Mouse (Mus musculus) thymus, adult 2 months (tissue): ENCODE measurements around the gene Klhdc3. TPM values are rescaled to one million over a fixed set of nuclear protein-coding genes. Genes with fewer than 3 reads are reported as not detected.

Source experiments
- DNase-seq: peaks from one replicate; pipeline ENCODE4 v3.0.0; 2021
- H3K27ac ChIP-seq: fragments of 200-500 bp; 2 replicates; pipeline ENCODE4 v1.5.1; 2012; ENCODE audit warnings: low read length, control low read depth; ENCODE audit not compliant: control insufficient read depth, insufficient read depth
- H3K27me3 ChIP-seq: fragments of 200-500 bp; 2 replicates; pipeline ENCODE4 v1.6.1; 2012; ENCODE audit warnings: mild to moderate bottlenecking, low read length, moderate library complexity, mixed read lengths; ENCODE audit not compliant: control insufficient read depth, insufficient read depth
- H3K36me3 ChIP-seq: fragments of 200-500 bp; 2 replicates; pipeline ENCODE4 v1.6.1; 2012; ENCODE audit warnings: mild to moderate bottlenecking, low read length, moderate library complexity; ENCODE audit not compliant: control insufficient read depth, insufficient read depth
- H3K4me1 ChIP-seq: fragments of 200-500 bp; replicated peaks from 2 replicates; pipeline ENCODE4 v1.6.1; 2012; ENCODE audit warnings: low read length; ENCODE audit not compliant: control insufficient read depth, insufficient read depth
- H3K4me3 ChIP-seq: fragments of 200-500 bp; 2 replicates; pipeline ENCODE4 v1.5.1; 2012; ENCODE audit warnings: mild to moderate bottlenecking, low read length, control low read depth, moderate library complexity; ENCODE audit not compliant: control insufficient read depth, insufficient read depth
- CTCF ChIP-seq: fragments of 200-500 bp; IDR thresholded peaks from 2 replicates; pipeline ENCODE4 v1.5.1; 2012; ENCODE audit warnings: mild to moderate bottlenecking, control low read depth, low read length, moderate library complexity, borderline replicate concordance; ENCODE audit not compliant: control insufficient read depth, poor library complexity, insufficient read depth; ENCODE audit errors: extremely low read depth
- POLR2A ChIP-seq: fragments of 200-500 bp; IDR thresholded peaks from 2 replicates; pipeline ENCODE4 v1.6.1; 2012; ENCODE audit warnings: mild to moderate bottlenecking, low read length, control low read depth, moderate library complexity; ENCODE audit not compliant: control insufficient read depth, poor library complexity, insufficient read depth; ENCODE audit errors: extremely low read depth
- WGBS: fragments of 180-500 bp; shearing (Covaris S2); methylation state at CpG from one replicate; pipeline ENCODE4 v1.1.7; 2018; 5-methylcytosine and 5-hydroxymethylcytosine counted together
- polyA plus RNA-seq: library from polyadenylated mRNA; depleted of rRNA; stranded (reverse); fragments of >200 nt; gene quantifications from 2 replicates; pipeline ENCODE4 v1.2.3, GENCODE M21; 2012

The Klhdc3 gene
- polyA plus RNA-seq, 1 experiment = 116 TPM

DNA sequence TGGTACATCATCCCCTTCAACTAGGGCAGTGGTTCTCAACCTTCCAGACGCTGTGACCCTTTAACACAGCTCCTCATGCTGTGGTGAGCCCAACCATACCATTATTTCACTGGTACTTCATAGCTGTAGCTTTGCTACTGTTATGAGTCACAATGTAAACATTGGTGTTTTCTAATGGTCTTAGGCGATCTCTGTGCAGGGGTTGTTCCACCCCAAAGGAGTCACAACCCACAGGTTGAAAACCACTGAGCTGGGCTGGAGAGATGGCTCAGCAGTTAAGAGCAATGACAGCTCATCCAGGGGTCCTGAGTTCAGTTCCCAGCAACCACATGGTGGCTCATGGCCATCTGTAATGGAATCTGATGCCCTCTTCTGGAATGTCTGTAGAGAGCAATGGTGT, 10.7 kb upstream of the Klhdc3 start:
- H3K36me3 ChIP-seq = no peaks in the 10 kb centered on the region
- 97% methylated on average over 2 of the region's 2 CpGs for WGBS
- DNase-seq = no peak
- no peaks in the 10 kb centered on the region for H3K27me3 ChIP-seq
- no peaks in the 10 kb centered on the region for H3K4me1 ChIP-seq
- H3K27ac ChIP-seq = no peak overlapping the region
- TF ChIP-seq CTCF (no peak), POLR2A (no peak)
- no peak overlapping the region for H3K4me3 ChIP-seq

DNA sequence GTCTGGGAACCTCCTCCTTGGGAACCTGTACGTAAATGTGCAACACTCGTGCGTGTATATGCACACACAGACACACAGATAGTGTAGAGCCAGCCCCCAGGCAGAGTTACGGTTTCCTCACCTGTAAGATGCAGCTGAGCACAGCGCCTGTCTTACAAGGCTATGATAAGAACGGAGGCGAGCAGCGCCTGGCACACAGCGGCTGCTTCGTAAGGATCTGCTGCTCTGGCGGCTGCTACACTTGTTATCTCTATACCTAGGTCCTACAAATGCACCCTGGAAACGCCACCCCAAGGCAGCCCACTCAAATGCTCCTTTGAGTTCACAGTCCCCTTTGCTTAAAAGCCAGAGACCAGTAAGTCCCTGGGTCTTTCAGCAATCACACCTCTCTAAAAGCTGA, 10.0 kb upstream of the Klhdc3 start:
- 98% methylated on average over 12 of the region's 12 CpGs for WGBS
- no peak overlapping the region for H3K27ac ChIP-seq

DNA sequence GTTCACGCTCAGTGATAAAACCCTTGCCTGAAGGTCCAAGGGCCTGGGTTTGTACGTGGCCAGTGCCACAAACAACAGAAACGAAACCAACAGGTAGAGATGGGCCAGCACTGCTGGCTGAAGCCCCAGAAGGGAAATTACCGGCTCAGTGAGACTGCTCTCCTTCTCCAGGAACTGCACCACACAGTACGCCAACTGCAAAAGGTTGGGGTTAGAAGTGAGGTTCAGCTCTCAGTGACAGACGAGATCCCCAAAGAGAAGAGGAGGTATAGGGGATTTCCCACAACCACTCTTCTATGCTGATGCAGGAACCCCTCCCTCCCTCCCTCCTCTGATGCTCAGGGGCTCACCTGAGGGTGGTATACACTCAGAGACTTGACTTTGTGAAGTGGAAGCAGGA, 5.2 kb upstream of the Klhdc3 start:
- H3K36me3 ChIP-seq = peaks cover 18% of the 10 kb centered on the region
- H3K27ac ChIP-seq = peak overlapping the region; percentile 35; the same call in 1 of the 2 replicates
- H3K4me1 ChIP-seq = peaks cover 8% of the 10 kb centered on the region; the same call in 1 of the 2 replicates
- TF ChIP-seq POLR2A = no peak
- no peak for TF ChIP-seq CTCF
- no peaks in the 10 kb centered on the region for H3K27me3 ChIP-seq
- 79% methylated on average over 6 of the region's 6 CpGs for WGBS
- DNase-seq = no peak
- H3K4me3 ChIP-seq = no peak overlapping the region

More for the DNA sequence above, 10.0 kb upstream of the Klhdc3 start:
- Histone ChIP-seq H3K27me3 (no peaks in the 10 kb centered on the region), H3K36me3 (peaks cover 2% of the 10 kb centered on the region), H3K4me3 (no peak overlapping the region), H3K4me1 (no peaks in the 10 kb centered on the region)
- no peak for DNase-seq
- TF ChIP-seq POLR2A = no peak

DNA sequence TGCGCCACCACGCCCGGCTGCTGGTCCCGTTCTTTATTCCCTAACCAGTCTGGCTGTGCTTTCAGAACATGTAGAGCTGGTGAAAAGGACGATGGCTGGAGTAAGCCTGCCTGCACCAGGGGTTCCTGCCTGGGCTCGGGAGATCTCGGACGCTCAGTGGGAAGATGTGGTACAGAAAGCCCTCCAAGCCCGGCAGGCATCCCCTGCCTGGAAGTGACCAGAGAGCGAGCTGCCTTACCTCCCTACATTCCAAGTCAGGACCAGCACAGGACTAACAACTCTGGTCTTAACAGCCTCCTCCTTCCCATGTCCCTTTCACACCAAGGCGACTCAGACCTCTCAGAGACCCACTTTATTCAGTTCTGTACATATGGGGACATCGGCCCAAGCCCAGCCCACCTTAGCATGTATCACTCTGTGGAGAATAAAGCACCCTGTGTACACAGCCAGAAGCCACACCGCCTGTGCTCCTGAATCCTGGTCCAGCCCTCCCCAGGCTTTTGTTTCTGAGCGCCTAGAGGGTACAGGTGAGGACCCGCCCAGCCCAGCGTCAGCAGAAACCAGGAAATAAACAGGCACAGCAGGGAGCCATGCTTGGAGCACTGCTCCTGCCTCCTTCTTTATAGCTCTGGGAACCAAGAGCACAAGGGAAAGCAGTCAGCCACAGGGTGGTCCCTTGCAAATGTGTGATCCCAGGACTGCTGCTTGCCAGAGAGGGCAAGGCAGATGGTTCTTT, 2.1 kb upstream of the Klhdc3 start:
- no peaks in the 10 kb centered on the region for H3K27me3 ChIP-seq
- no peak overlapping the region for H3K4me3 ChIP-seq
- whole genome bisulfite sequencing = 96% methylated on average over 16 of the region's 16 CpGs
- TF ChIP-seq CTCF (no peak), POLR2A (no peak)
- peaks cover 18% of the 10 kb centered on the region for H3K36me3 ChIP-seq
- DNase-seq = no peak
- H3K4me1 ChIP-seq = peaks cover 20% of the 10 kb centered on the region
- no peak overlapping the region for H3K27ac ChIP-seq

DNA sequence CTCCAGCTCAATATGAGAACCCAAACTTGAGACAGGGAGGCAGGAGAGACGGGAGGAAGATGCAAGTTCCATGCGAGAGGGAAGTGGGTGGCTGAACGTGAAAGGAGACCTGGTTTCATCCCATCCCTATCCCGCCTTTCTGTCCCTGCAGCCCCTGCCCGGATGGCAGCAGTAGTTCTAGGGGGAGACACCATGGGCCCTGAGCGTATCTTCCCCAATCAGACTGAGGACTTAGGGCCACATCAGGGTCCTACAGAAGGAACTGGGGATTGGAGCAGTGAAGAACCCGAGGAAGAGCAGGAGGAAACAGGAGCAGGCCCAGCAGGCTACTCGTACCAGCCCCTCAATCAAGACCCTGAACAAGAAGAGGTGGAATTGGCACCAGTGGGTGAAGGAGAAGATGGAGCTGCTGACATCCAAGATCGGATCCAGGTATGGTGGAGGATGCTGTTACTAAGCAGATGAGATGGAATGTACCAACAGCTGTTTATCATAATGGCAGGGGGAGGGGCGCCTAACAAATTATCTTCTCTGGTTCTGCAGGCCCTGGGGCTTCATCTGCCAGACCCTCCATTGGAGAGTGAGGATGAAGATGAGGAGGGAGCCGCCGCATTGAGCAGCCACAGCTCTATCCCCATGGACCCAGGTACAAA, 878 bp upstream of the Klhdc3 start:
- TF ChIP-seq POLR2A (no peak), CTCF (no peak)
- Histone ChIP-seq H3K4me3 (peak overlapping the region; percentile 53), H3K27ac (no peak overlapping the region), H3K36me3 (peaks cover 18% of the 10 kb centered on the region), H3K4me1 (peaks cover 20% of the 10 kb centered on the region), H3K27me3 (no peaks in the 10 kb centered on the region)
- WGBS = 42% methylated on average over 12 of the region's 12 CpGs
- no peak for DNase-seq

DNA sequence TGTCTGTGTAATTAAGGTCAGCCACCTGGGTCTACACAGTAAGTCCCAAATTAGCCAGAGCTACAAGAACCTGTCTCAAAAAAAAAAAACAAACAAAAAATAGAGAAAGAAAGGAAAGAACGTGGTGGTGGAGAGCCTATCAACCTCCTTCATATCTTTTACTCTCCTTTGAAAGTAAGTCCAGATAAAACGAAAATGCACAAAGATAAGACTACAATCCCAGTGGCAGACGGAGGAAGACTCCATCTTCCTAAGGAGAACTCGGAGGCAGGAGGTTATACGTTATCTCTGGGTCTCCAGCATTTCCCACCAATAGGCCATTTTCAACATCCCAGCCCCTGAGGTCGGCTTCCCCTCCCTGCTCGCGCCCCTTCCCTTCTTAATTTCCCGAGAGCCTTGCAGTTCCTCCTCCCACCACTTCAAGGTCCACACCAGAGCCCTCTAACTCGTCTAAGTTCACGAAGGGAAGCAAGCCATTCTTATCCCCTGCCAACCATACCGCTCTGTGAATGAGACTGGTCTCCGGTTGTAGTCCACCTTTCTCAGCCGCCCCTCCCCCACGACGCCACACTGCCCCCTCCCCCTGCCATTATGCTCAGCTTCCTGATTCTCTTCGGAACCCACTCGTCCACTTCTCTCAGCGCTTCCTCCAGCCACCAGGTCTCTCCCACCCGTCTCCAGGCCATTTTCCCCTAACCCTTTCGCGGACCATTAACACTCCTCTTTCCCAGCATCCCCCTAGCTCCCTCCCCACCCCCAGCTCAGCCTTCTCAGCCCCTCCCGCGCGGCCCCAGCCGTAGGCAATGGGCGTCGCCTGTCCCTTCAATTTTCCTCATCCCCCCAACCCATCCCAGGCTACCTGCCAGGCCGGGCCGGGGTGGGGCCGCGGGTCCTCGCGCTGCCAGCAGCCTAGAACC, 613 bp downstream of the Klhdc3 start:
- WGBS = 2% methylated on average over 33 of the region's 34 CpGs
- Histone ChIP-seq H3K27me3 (no peaks in the 10 kb centered on the region), H3K36me3 (peaks cover 14% of the 10 kb centered on the region), H3K4me3 (peak overlapping the region; percentile 72), H3K27ac (no peak overlapping the region), H3K4me1 (peaks cover 18% of the 10 kb centered on the region)
- TF ChIP-seq CTCF (no peak), POLR2A (no peak)
- peak; percentile 41 for DNase-seq
